Mouse (Mus musculus) lung, embryonic 15.5 days (tissue): ENCODE results near the gene Car9. TPM values are rescaled to one million over a fixed set of nuclear protein-coding genes. Genes with fewer than 3 reads are reported as not detected.

ENCODE experiments used
- ATAC-seq: fragments of 200-750 bp; cut with Nextera tagmentation; 2 replicates; pipeline ENCODE4 v1.8.0; 2017; ENCODE audit warnings: moderate number of reproducible peaks, borderline replicate concordance; ENCODE audit not compliant: low FRiP score, low TSS enrichment; ENCODE audit errors: extremely low read depth
- H3K27ac ChIP-seq: fragments of 300-500 bp; sonication (generic); 2 replicates; pipeline ENCODE4 v1.5.1; 2015; ENCODE audit warnings: moderate library complexity, mild to moderate bottlenecking, inconsistent platforms
- H3K27me3 ChIP-seq: fragments of 300-500 bp; sonication (generic); 2 replicates; pipeline ENCODE4 v1.6.1; 2015; ENCODE audit warnings: inconsistent platforms
- H3K36me3 ChIP-seq: fragments of 300-500 bp; sonication (generic); 2 replicates; pipeline ENCODE4 v1.6.1; 2015; ENCODE audit warnings: inconsistent platforms
- H3K4me1 ChIP-seq: fragments of 300-500 bp; sonication (generic); 2 replicates; pipeline ENCODE4 v1.6.1; 2015; ENCODE audit warnings: inconsistent platforms
- H3K4me2 ChIP-seq: fragments of 300-500 bp; sonication (generic); 2 replicates; pipeline ENCODE4 v1.6.1; 2015; ENCODE audit warnings: inconsistent platforms, mild to moderate bottlenecking, moderate library complexity
- H3K4me3 ChIP-seq: fragments of 300-500 bp; sonication (generic); 2 replicates; pipeline ENCODE4 v1.5.1; 2015; ENCODE audit warnings: mild to moderate bottlenecking, inconsistent platforms
- H3K9ac ChIP-seq: fragments of 300-500 bp; sonication (generic); 2 replicates; pipeline ENCODE4 v1.6.1; 2015; ENCODE audit warnings: inconsistent platforms
- H3K9me3 ChIP-seq: fragments of 300-500 bp; sonication (generic); 2 replicates; pipeline ENCODE4 v1.6.1; 2016; ENCODE audit warnings: inconsistent platforms
- WGBS: fragments of 180-500 bp; shearing (Covaris S2); methylation state at CpG from one replicate; pipeline ENCODE4 v1.1.7; 2015; 5-methylcytosine and 5-hydroxymethylcytosine counted together
- polyA plus RNA-seq: library from polyadenylated mRNA; unstranded; fragments of >200 nt; fragmentation: Nextera tagmentation; extraction: Ambion mirVana; gene quantifications from 2 replicates; pipeline ENCODE4 v1.2.1, GENCODE M21; 2015

Gene Car9
- 4.7 and 6.1 TPM in 2 replicates for polyA plus RNA-seq

DNA sequence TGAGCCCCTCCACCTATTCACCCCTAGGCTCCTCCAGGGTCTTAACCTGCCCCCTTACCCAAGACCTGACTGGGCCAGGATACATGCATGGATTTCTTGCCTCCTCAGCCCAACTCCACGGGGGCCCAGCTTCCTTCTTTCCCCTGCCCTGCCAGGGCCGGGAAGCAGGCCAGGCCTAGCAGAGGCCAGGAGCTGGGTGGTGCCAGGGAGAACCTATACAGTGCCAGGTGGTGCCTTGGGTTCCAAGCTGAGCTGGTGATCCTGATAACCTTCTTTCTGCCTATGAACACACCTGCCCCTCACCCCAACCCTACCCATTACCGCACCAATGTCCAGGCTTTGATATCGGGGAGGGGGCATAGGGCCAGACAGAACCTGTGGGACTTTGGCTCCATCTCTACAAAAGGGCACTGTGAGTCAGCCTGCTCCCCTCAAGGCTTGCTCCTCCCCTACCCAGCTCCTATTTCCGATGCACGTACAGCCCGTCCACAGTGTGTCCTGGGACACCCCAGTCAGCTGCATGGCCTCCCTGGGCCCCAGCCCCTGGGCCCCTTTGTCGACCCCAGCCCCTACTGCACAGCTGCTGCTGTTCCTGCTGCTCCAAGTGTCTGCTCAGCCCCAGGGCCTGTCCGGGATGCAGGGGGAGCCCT, at the start of gene Car9:
TSS of gene Car9 (plus strand) at position 431 of the 650 bp plus-strand sequence.
- H3K27me3 ChIP-seq: no peaks in the 10 kb centered on the region
- peak within 1 kb of the TSS; percentile 51 for H3K4me3 ChIP-seq
- ATAC-seq: no peak
- H3K27ac ChIP-seq: no peak within 1 kb of the TSS
- 49% methylated on average over 9 of the region's 9 CpGs for WGBS
- no peak within 1 kb of the TSS for H3K9ac ChIP-seq
- peaks cover 19% of the 10 kb centered on the region for H3K4me1 ChIP-seq
- H3K9me3 ChIP-seq: no peaks in the 10 kb centered on the region
- no peaks in the 10 kb centered on the region for H3K36me3 ChIP-seq
- H3K4me2 ChIP-seq: peak within 1 kb of the TSS; percentile 90

GRCm38 (mm10) chr4:43457124-43457523, 49.6 kb upstream of the Car9 start:
- H3K9ac ChIP-seq: no peak overlapping the region
- no peaks in the 10 kb centered on the region for H3K36me3 ChIP-seq
- H3K27ac ChIP-seq: no peak overlapping the region
- no peaks in the 10 kb centered on the region for H3K9me3 ChIP-seq
- H3K4me1 ChIP-seq: peaks cover 19% of the 10 kb centered on the region
- no peak overlapping the region for H3K4me3 ChIP-seq
- ATAC-seq: no peak
- no peak overlapping the region for H3K4me2 ChIP-seq
- peaks cover 31% of the 10 kb centered on the region for H3K27me3 ChIP-seq
- WGBS: 17% methylated on average over 8 of the region's 8 CpGs

- Histone ChIP-seq H3K27ac (no peak overlapping the region), H3K36me3 (no peaks in the 10 kb centered on the region), H3K27me3 (no peaks in the 10 kb centered on the region), H3K9me3 (no peaks in the 10 kb centered on the region), H3K4me3 (no peak overlapping the region), H3K4me1 (no peaks in the 10 kb centered on the region), H3K9ac (no peak overlapping the region), H3K4me2 (no peak overlapping the region)
- 80% methylated on average over 5 of the region's 5 CpGs for WGBS
- no peak for ATAC-seq
Observed at GRCm38 (mm10) chr4:43463102-43463501, 43.7 kb upstream of the Car9 start.

DNA sequence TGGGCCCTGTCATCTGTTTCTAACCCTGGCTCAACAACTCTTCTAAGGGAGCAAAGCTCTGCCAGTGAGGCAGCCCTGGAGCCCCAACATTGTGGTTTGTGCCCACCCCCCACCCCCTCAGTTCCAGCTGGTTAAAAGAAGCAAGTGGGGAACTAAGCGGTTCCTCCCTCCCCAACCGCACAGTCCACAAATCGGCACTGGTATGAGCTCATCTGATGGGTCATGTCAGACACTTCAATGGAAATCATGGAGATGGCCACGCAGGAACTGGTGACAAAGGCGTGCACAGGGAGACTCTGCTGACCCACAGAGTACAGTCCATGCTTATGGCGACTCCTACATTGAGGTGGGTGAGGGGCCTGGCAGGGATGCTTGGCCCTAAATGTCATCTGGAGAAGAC, 40.8 kb upstream of the Car9 start:
- H3K4me1 ChIP-seq: no peaks in the 10 kb centered on the region
- H3K4me3 ChIP-seq: no peak overlapping the region
- H3K9ac ChIP-seq: no peak overlapping the region
- no peak; the same call in 1 of the 2 replicates for ATAC-seq
- no peaks in the 10 kb centered on the region for H3K9me3 ChIP-seq
- H3K36me3 ChIP-seq: no peaks in the 10 kb centered on the region
- H3K27ac ChIP-seq: no peak overlapping the region
- no peaks in the 10 kb centered on the region for H3K27me3 ChIP-seq
- 84% methylated on average over 6 of the region's 6 CpGs for WGBS
- H3K4me2 ChIP-seq: no peak overlapping the region

- H3K4me2 ChIP-seq: no peak overlapping the region
- H3K27ac ChIP-seq: no peak overlapping the region
- no peaks in the 10 kb centered on the region for H3K36me3 ChIP-seq
- ATAC-seq: no peak
- no peak overlapping the region for H3K4me3 ChIP-seq
- H3K27me3 ChIP-seq: no peaks in the 10 kb centered on the region
- no peaks in the 10 kb centered on the region for H3K4me1 ChIP-seq
- H3K9ac ChIP-seq: no peak overlapping the region
- H3K9me3 ChIP-seq: no peaks in the 10 kb centered on the region
- 82% methylated on average over 7 of the region's 7 CpGs for WGBS
Observed at GRCm38 (mm10) chr4:43466872-43467271, 39.9 kb upstream of the Car9 start.

DNA sequence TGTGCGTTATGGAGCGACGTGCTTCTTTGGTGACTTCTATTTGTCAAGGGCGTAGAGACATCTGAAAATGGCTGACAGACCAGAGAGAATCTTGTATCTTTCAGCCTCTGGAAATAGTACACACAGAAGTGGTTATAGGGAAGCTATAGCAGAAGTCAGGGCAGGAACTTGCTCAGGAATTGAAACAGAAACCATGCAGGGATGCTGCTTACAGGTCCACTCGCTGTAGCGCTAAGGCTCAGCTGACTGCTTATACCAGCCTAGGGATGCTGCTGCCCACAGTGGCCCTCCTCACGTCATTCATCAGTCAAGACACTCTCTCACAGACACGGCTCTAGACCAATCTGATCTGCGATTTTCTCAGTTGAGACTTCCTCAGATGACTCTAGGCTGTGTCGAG, 36.5 kb upstream of the Car9 start:
- Histone ChIP-seq H3K9ac (no peak overlapping the region), H3K9me3 (no peaks in the 10 kb centered on the region), H3K4me3 (no peak overlapping the region), H3K27me3 (no peaks in the 10 kb centered on the region), H3K4me2 (no peak overlapping the region), H3K27ac (no peak overlapping the region), H3K36me3 (no peaks in the 10 kb centered on the region), H3K4me1 (no peaks in the 10 kb centered on the region)
- 88% methylated on average over 10 of the region's 10 CpGs for WGBS
- ATAC-seq: no peak

GRCm38 (mm10) chr4:43473636-43474035, 33.1 kb upstream of the Car9 start:
- Histone ChIP-seq H3K9me3 (no peaks in the 10 kb centered on the region), H3K27me3 (no peaks in the 10 kb centered on the region), H3K9ac (no peak overlapping the region), H3K36me3 (no peaks in the 10 kb centered on the region), H3K4me1 (0 out of 2 replicates have a peak, but pooled peaks cover 3% of the 10 kb centered on the region), H3K4me2 (no peak overlapping the region), H3K4me3 (no peak overlapping the region), H3K27ac (no peak overlapping the region)
- no peak for ATAC-seq
- 64% methylated on average over 1 of the region's 1 CpGs for WGBS

- Histone ChIP-seq H3K4me2 (no peak overlapping the region), H3K36me3 (no peaks in the 10 kb centered on the region), H3K9me3 (no peaks in the 10 kb centered on the region), H3K27me3 (no peaks in the 10 kb centered on the region), H3K4me1 (0 out of 2 replicates have a peak, but pooled peaks cover 3% of the 10 kb centered on the region), H3K4me3 (no peak overlapping the region), H3K27ac (no peak overlapping the region), H3K9ac (no peak overlapping the region)
- 89% methylated on average over 6 of the region's 6 CpGs for WGBS
- no peak for ATAC-seq
Observed at GRCm38 (mm10) chr4:43476604-43477003, 30.2 kb upstream of the Car9 start.

GRCm38 (mm10) chr4:43477857-43478533, 28.8 kb upstream of the Car9 start:
- H3K36me3 ChIP-seq: no peaks in the 10 kb centered on the region
- H3K4me2 ChIP-seq: peak overlapping the region; percentile 58
- no peaks in the 10 kb centered on the region for H3K27me3 ChIP-seq
- WGBS: 14% methylated on average over 11 of the region's 11 CpGs
- peak overlapping the region; percentile 36 for H3K4me3 ChIP-seq
- ATAC-seq: peak; percentile 93
- H3K4me1 ChIP-seq: 0 out of 2 replicates have a peak, but pooled peaks cover 3% of the 10 kb centered on the region
- peak overlapping the region; percentile 57; the same call in 1 of the 2 replicates for H3K27ac ChIP-seq
- H3K9ac ChIP-seq: peak overlapping the region; percentile 41; the same call in 1 of the 2 replicates
- H3K9me3 ChIP-seq: no peaks in the 10 kb centered on the region

DNA sequence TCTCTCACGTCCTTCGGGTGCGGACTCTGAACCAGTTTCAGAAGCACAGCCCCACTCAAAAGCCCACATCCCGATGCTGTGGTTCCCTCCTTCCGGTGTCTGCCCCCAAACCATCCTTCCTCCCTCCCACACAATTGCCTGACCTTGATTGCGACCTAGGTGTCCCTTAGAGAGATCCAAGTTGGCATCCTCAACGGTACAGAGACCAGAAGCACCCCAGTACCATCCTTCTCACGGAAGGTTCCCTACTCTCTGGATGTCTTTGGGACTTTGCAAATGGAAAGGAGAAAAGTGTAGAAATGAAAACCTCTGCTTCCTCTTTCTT, 28.3 kb upstream of the Car9 start:
- no peaks in the 10 kb centered on the region for H3K27me3 ChIP-seq
- H3K4me1 ChIP-seq: 0 out of 2 replicates have a peak, but pooled peaks cover 3% of the 10 kb centered on the region
- H3K4me2 ChIP-seq: peak overlapping the region; percentile 58
- H3K36me3 ChIP-seq: no peaks in the 10 kb centered on the region
- ATAC-seq: no peak
- WGBS: 38% methylated on average over 8 of the region's 8 CpGs
- H3K9me3 ChIP-seq: no peaks in the 10 kb centered on the region
- H3K27ac ChIP-seq: peak overlapping the region; percentile 57; the same call in 1 of the 2 replicates
- peak overlapping the region; percentile 36 for H3K4me3 ChIP-seq
- H3K9ac ChIP-seq: peak overlapping the region; percentile 41; the same call in 1 of the 2 replicates

DNA sequence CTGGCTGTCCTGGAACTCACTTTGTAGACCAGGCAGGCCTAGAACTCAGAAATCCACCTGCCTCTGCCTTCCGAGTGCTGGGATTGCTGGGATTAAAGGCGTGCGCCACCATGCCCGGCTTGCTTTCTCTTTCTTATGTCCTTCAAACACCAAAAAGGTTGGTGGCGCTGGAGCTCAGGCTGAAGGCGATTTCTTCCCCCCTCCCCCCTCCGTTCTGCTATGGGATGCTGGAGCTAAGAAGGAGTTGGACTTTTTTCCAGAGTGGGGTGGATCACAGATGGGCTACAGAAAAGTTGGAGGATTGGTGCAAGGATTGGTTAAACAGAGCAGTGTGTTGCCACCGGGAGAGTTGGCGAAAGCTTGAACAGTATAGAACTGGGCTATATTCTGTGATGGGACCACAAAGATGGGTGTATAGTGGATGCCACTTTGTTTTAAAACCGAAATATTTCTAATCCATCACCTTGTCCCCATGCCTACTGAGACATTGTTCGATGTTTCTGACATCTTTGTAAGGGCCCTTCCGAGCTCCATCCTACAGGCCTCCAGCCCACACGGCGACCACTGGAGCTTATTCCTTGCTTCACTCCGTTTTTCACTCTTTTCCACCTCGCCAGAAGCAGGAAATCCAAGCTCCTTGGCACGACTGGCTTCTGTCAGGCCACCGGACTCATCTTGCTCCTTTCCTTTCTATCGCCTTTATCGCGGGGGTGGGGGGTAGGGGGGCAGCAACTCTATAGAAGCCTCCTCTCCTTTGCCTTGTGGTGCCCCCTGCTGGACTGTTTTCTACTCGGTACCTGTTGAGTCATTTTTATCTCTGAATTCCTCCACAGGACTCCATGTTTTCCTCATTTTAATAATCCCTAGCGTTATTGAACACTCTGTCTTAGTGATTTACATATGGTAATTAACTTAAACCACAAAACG, 27.6 kb upstream of the Car9 start:
- H3K4me3 ChIP-seq: no peak overlapping the region
- 0 out of 2 replicates have a peak, but pooled peaks cover 3% of the 10 kb centered on the region for H3K4me1 ChIP-seq
- WGBS: 43% methylated on average over 24 of the region's 24 CpGs
- no peaks in the 10 kb centered on the region for H3K9me3 ChIP-seq
- H3K27me3 ChIP-seq: no peaks in the 10 kb centered on the region
- ATAC-seq: no peak
- peak overlapping the region; percentile 44 for H3K4me2 ChIP-seq
- H3K9ac ChIP-seq: no peak overlapping the region
- H3K36me3 ChIP-seq: no peaks in the 10 kb centered on the region
- H3K27ac ChIP-seq: no peak overlapping the region
